Mouse (Mus musculus): ENCODE measurements around the gene Nhlrc4.

Nhlrc4 gene

DNA sequence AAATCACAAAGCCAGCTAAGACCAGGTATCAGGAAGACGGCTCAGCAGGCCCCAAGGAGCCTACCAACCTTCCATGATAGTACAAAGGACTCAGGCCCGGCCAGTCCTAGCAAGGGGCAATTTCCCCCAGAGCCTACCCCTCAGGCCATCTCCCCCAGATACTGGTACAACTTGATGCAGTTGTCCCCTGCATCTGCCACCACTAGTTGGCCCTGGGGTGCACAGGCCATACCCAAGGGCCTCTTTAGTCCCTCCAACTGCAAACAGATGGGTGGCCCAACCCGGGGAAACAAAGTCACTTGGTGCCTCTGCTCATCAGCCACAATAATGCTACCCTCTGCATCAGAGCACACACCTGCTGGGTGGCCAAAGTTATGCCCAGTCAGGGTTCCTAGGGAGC lies 1.5 kb downstream of the Nhlrc4 start:
- in situ Hi-C loops (cut with MboI; ENCODE audit: low pct_unique_long_range_greater_than_20kb in 1 of 2, low sequenced_read_pairs in 2 of 2, unreplicated experiment in 1 of 2), result no loop called here

- in situ Hi-C loops (cut with MboI; ENCODE audit: low pct_unique_long_range_greater_than_20kb in 1 of 2, low sequenced_read_pairs in 2 of 2, unreplicated experiment in 1 of 2), result no loop called here
Measured at GRCm38 (mm10) chr17:25942597-25943151, 2.1 kb downstream of the Nhlrc4 start.

GRCm38 (mm10) chr17:25941511-25942241 lies 3.1 kb downstream of the Nhlrc4 start:
- in situ Hi-C loops (cut with MboI; ENCODE audit: low pct_unique_long_range_greater_than_20kb in 1 of 2, low sequenced_read_pairs in 2 of 2, unreplicated experiment in 1 of 2), result no loop called here

GRCm38 (mm10) chr17:25934526-25934925 lies 10.2 kb downstream of the Nhlrc4 start:
- in situ Hi-C loops (cut with MboI; ENCODE audit: low pct_unique_long_range_greater_than_20kb in 1 of 2, low sequenced_read_pairs in 2 of 2, unreplicated experiment in 1 of 2), result no loop called here

DNA sequence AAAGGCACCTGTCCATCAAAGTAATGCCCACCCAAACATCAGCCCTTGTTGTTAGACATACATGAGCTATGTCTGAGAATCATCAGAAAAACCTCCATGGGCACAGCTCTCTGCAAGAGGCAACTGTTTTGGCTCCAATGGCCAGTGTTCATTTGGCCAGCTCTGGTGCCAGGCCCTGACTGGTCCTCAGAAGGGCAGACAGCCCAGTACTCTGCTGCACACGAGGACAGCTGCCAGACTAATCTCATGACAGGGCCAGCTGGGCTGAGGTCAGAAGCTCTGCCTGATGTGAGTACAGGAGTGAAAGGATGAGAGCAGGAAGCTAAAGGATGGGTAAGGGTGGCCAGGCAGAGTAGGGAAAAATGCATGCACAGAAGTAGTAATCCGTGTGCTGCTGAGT lies 19.4 kb downstream of the Nhlrc4 start:
- in situ Hi-C loops (cut with MboI; ENCODE audit: low pct_unique_long_range_greater_than_20kb in 1 of 2, low sequenced_read_pairs in 2 of 2, unreplicated experiment in 1 of 2), result no loop called here

DNA sequence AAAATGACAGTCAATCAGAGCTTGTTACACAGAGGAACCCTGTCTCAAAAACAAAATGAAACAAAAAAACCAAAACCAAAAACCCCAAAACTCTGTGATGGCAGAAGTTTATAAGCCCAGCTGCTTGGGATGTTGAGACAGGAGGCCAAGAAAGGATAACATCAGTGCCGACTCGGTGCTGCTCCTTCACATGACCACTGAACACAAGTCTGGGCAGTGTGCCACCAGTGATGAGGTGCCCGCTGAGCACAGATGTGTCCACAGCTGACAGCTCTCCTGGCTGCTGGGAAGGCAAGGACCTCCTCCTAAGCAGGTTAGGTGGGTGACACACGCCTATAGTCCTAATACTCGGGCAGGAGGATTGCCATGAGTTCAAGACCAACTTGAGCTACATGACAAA lies 22.6 kb downstream of the Nhlrc4 start:
- in situ Hi-C loops (cut with MboI; ENCODE audit: low pct_unique_long_range_greater_than_20kb in 1 of 2, low sequenced_read_pairs in 2 of 2, unreplicated experiment in 1 of 2), result no loop called here

DNA sequence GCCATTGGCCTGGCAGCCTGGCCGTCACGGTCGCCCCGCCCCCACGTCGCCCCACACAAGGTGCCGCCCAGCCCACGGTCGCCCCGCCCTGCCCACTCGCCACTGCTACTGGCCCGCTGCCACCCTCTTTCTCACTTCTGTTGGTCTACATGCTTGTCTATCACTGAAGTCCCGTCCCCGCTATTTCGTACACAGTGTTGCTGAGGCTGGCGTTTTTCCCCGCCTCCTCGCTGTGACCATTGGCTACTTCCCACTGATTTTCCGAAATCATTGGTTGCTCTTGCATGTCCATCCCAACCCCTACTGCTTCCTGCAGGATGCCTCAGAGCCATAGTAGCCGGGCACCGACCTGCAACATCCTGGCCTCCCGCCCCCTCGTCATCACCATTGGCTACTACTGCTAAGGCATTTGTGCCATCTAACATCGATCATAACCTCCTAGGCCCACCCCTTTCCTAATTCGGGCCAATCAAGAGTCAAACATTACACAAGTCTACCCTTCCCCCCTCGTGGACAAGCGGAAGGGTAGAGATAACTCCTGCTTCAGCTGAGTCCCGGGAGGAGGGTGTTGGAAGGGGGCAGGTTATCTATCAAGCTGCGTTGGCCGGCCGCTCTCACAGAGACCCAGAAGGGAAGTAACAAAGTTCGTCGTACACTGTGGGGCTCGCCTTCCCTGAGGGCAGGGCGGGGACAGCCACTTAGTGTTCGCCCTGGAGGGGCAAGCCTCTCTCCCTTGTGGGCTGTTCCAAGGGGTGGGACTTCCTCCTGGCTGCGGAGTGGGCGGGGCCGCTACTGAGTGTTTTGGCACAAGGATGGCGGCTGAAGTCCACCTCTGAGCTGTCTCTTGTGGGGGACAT lies 24.7 kb downstream of the Nhlrc4 start:
- in situ Hi-C loops (cut with MboI; ENCODE audit: low pct_unique_long_range_greater_than_20kb in 1 of 2, low sequenced_read_pairs in 2 of 2, unreplicated experiment in 1 of 2), result no loop called here

DNA sequence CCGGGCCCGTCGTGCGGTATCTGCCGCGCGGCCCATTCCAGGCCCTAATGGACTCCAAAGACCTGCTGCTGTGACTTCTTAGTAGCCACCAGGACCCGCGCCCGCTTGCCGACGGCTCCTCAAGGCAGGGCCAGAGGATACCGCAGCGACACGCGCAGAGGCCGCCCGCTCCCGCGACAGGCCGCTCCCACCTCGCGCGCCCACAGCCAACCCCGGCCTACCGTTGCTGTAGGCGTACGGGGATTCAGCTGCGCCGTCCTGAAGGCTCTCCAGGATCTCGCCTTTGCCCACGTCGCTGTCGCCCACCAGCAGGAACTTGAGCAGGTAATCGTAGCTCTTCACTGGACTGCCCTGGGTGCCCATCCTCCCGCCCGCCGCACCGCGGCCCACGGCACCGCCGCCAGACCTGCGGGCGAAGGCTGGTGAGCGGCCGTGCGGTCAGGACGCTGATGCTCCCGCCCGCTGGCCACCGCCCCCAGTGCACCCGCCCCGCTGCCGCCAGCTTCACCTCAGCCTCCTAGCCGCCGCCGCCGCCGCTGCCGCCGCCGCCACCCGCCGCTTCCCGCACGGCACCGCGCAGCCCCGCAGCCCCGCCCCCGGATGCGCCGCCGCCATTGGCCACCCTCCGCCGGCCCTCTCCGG lies 25.5 kb downstream of the Nhlrc4 start, which contains the start of gene Rab40c:
Gene Rab40c (minus strand): TSS at position 584 of the 642 bp plus-strand sequence.
- in situ Hi-C loops (cut with MboI; ENCODE audit: low pct_unique_long_range_greater_than_20kb in 1 of 2, low sequenced_read_pairs in 2 of 2, unreplicated experiment in 1 of 2), result no loop called here

DNA sequence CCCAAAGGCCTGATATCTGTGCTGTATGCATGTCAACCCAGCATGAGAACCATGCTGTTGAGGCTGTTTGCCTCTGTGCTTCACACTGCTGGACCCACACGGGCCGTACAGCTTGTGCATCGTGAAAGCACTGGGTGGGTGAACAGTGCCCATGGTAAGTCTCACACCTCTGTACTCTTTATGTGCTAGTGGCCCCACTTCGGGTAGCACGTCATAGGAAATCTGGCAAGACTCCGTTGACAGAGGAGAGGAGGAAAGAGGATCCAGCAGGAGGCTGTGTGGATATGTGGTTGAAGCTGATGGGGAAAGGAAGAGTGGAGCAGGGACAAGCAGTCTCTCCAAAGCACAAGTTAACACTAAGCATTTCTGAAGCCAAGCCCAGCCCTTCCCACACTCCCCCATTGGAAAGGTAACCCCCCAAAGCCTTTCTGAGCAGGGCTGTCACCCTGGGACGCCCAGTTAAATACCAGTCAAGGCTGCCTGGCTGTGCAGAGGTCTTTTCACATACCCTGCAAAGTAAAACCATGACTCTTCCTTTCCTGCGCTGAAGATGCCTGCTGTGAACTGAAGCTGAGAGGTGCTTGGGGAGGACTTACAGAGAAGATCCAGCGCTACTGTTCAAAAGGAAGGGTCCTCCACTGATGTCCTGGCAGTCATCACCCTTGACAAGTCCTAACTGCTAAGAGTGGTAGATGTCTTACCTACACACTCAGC lies 26.6 kb downstream of the Nhlrc4 start:
- in situ Hi-C loops (cut with MboI; ENCODE audit: low pct_unique_long_range_greater_than_20kb in 1 of 2, low sequenced_read_pairs in 2 of 2, unreplicated experiment in 1 of 2), result no loop called here

GRCm38 (mm10) chr17:25916931-25917647 lies 27.7 kb downstream of the Nhlrc4 start:
- in situ Hi-C loops (cut with MboI; ENCODE audit: low pct_unique_long_range_greater_than_20kb in 1 of 2, low sequenced_read_pairs in 2 of 2, unreplicated experiment in 1 of 2), result no loop called here

GRCm38 (mm10) chr17:25914295-25914694 lies 30.5 kb downstream of the Nhlrc4 start:
- in situ Hi-C loops (cut with MboI; ENCODE audit: low pct_unique_long_range_greater_than_20kb in 1 of 2, low sequenced_read_pairs in 2 of 2, unreplicated experiment in 1 of 2), result no loop called here

- in situ Hi-C loops (cut with MboI; ENCODE audit: low pct_unique_long_range_greater_than_20kb in 1 of 2, low sequenced_read_pairs in 2 of 2, unreplicated experiment in 1 of 2), result no loop called here
Measured at GRCm38 (mm10) chr17:25913877-25914275, 30.9 kb downstream of the Nhlrc4 start.

- in situ Hi-C loops (cut with MboI; ENCODE audit: low pct_unique_long_range_greater_than_20kb in 1 of 2, low sequenced_read_pairs in 2 of 2, unreplicated experiment in 1 of 2), result no loop called here
Measured at GRCm38 (mm10) chr17:25913186-25913876, 31.4 kb downstream of the Nhlrc4 start.

DNA sequence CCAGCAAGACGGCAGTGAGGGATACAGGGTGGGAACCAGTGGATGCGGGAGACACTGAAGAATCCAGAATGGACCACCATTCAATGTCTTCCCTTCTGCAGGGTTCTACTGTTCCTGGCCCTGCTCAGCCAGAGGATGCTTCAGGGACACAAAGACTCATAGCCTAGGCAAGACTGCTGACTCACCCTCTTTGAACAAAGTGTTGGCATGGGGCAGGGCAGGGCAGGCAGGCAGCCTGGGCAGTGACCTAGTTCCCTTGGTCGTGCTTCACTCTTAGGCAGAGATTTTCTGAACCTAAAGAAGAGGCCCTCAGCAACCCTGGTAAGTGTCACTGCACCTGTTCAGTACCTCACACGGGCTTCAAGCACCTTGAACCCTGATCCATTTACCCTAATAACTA lies 32.9 kb downstream of the Nhlrc4 start:
- in situ Hi-C loops (cut with MboI; ENCODE audit: low pct_unique_long_range_greater_than_20kb in 1 of 2, low sequenced_read_pairs in 2 of 2, unreplicated experiment in 1 of 2), result no loop called here

- in situ Hi-C loops (cut with MboI; ENCODE audit: low pct_unique_long_range_greater_than_20kb in 1 of 2, low sequenced_read_pairs in 2 of 2, unreplicated experiment in 1 of 2), result no loop called here
Measured at GRCm38 (mm10) chr17:25907640-25908039, 37.1 kb downstream of the Nhlrc4 start.

DNA sequence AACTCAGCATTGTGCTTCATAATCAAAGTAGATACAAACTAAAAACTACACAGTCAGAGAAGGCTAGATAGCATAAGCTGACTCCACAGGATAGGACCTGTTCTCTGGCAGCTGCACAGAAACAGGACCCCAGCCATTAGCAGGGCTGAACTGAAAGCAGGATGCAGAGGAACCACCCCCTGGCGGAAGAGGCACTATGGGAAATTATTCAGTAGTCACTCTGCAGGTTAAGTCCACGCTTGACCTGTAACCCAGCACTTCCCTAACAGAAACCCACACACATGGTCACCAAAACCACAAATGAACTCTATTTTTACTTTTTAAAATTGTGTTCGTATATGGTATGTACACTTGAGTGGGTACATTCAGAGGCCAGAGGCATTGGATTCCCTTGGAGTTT lies 41.7 kb downstream of the Nhlrc4 start:
- in situ Hi-C loops (cut with MboI; ENCODE audit: low pct_unique_long_range_greater_than_20kb in 1 of 2, low sequenced_read_pairs in 2 of 2, unreplicated experiment in 1 of 2), result no loop called here

- in situ Hi-C loops (cut with MboI; ENCODE audit: low pct_unique_long_range_greater_than_20kb in 1 of 2, low sequenced_read_pairs in 2 of 2, unreplicated experiment in 1 of 2), result no loop called here
Measured at GRCm38 (mm10) chr17:25900193-25900592, 44.6 kb downstream of the Nhlrc4 start.

Data from mouse embryonic stem cell (cell line).